Mouse (Mus musculus): ENCODE measurements around the gene Pou3f1. TPM values are rescaled to one million over a fixed set of nuclear protein-coding genes. Genes with fewer than 3 reads are reported as not detected.

Pou3f1 gene
- total RNA-seq (2021) = 10 to 100 TPM; 46.3 to 49.8 TPM

- DNase-seq (ENCODE audit: extremely low spot score in 1 of 2, low spot score in 1 of 2) = no peak
These were observed at the start of gene Pou3f1 for GRCm38 (mm10) chr4:124656518-124656853. Gene Pou3f1 (plus strand): TSS chr4:124656807.

GRCm38 (mm10) chr4:124607166-124607565 is 49.4 kb upstream of the Pou3f1 start:
- no peak for DNase-seq (ENCODE audit: extremely low spot score in 1 of 2, low spot score in 1 of 2)

GRCm38 (mm10) chr4:124610066-124610465 is 46.5 kb upstream of the Pou3f1 start:
- DNase-seq (ENCODE audit: extremely low spot score in 1 of 2, low spot score in 1 of 2) = no peak

- no peak for DNase-seq (ENCODE audit: extremely low spot score in 1 of 2, low spot score in 1 of 2)
These were observed 45.9 kb upstream of the Pou3f1 start, which contains the start of gene 3100002H09Rik for GRCm38 (mm10) chr4:124610703-124611102. Gene 3100002H09Rik (minus strand): TSS chr4:124610803.

- no peak for DNase-seq (ENCODE audit: extremely low spot score in 1 of 2, low spot score in 1 of 2)
These were observed 44.8 kb upstream of the Pou3f1 start for GRCm38 (mm10) chr4:124611768-124612167.

GRCm38 (mm10) chr4:124614189-124614588 is 42.4 kb upstream of the Pou3f1 start:
- DNase-seq (ENCODE audit: extremely low spot score in 1 of 2, low spot score in 1 of 2) = no peak

- no peak for DNase-seq (ENCODE audit: extremely low spot score in 1 of 2, low spot score in 1 of 2)
These were observed 41.1 kb upstream of the Pou3f1 start for GRCm38 (mm10) chr4:124615406-124615960.

- DNase-seq (ENCODE audit: extremely low spot score in 1 of 2, low spot score in 1 of 2) = no peak
These were observed 40.6 kb upstream of the Pou3f1 start for GRCm38 (mm10) chr4:124615986-124616385.

- no peak for DNase-seq (ENCODE audit: extremely low spot score in 1 of 2, low spot score in 1 of 2)
These were observed 40.0 kb upstream of the Pou3f1 start for GRCm38 (mm10) chr4:124616636-124617035.

- DNase-seq (ENCODE audit: extremely low spot score in 1 of 2, low spot score in 1 of 2) = no peak
These were observed 38.0 kb upstream of the Pou3f1 start for GRCm38 (mm10) chr4:124618599-124618998.

GRCm38 (mm10) chr4:124621406-124621805 is 35.2 kb upstream of the Pou3f1 start:
- no peak for DNase-seq (ENCODE audit: extremely low spot score in 1 of 2, low spot score in 1 of 2)

GRCm38 (mm10) chr4:124622566-124622965 is 34.0 kb upstream of the Pou3f1 start:
- no peak for DNase-seq (ENCODE audit: extremely low spot score in 1 of 2, low spot score in 1 of 2)

- no peak for DNase-seq (ENCODE audit: extremely low spot score in 1 of 2, low spot score in 1 of 2)
These were observed 32.5 kb upstream of the Pou3f1 start for GRCm38 (mm10) chr4:124624111-124624581.

- DNase-seq (ENCODE audit: extremely low spot score in 1 of 2, low spot score in 1 of 2) = no peak
These were observed 29.8 kb upstream of the Pou3f1 start for GRCm38 (mm10) chr4:124626836-124627235.

GRCm38 (mm10) chr4:124631456-124631855 is 25.2 kb upstream of the Pou3f1 start:
- DNase-seq (ENCODE audit: extremely low spot score in 1 of 2, low spot score in 1 of 2) = no peak

GRCm38 (mm10) chr4:124632856-124633255 is 23.8 kb upstream of the Pou3f1 start:
- no peak for DNase-seq (ENCODE audit: extremely low spot score in 1 of 2, low spot score in 1 of 2)

GRCm38 (mm10) chr4:124633281-124633680 is 23.3 kb upstream of the Pou3f1 start:
- no peak for DNase-seq (ENCODE audit: extremely low spot score in 1 of 2, low spot score in 1 of 2)

GRCm38 (mm10) chr4:124639715-124640114 is 16.9 kb upstream of the Pou3f1 start:
- DNase-seq (ENCODE audit: extremely low spot score in 1 of 2, low spot score in 1 of 2) = no peak

- DNase-seq (ENCODE audit: extremely low spot score in 1 of 2, low spot score in 1 of 2) = no peak
These were observed 12.7 kb upstream of the Pou3f1 start for GRCm38 (mm10) chr4:124643859-124644258.

GRCm38 (mm10) chr4:124644974-124645433 is 11.6 kb upstream of the Pou3f1 start:
- no peak for DNase-seq (ENCODE audit: extremely low spot score in 1 of 2, low spot score in 1 of 2)

GRCm38 (mm10) chr4:124646591-124646990 is 10.0 kb upstream of the Pou3f1 start:
- DNase-seq (ENCODE audit: extremely low spot score in 1 of 2, low spot score in 1 of 2) = no peak

GRCm38 (mm10) chr4:124647909-124648308 is 8.7 kb upstream of the Pou3f1 start:
- DNase-seq (ENCODE audit: extremely low spot score in 1 of 2, low spot score in 1 of 2) = no peak

GRCm38 (mm10) chr4:124652886-124653285 is 3.7 kb upstream of the Pou3f1 start:
- no peak for DNase-seq (ENCODE audit: extremely low spot score in 1 of 2, low spot score in 1 of 2)

Data from layer of hippocampus, postnatal 25 days (tissue).